ENCODE assay signal across 8 mouse cellular contexts in the genomic region with DNA sequence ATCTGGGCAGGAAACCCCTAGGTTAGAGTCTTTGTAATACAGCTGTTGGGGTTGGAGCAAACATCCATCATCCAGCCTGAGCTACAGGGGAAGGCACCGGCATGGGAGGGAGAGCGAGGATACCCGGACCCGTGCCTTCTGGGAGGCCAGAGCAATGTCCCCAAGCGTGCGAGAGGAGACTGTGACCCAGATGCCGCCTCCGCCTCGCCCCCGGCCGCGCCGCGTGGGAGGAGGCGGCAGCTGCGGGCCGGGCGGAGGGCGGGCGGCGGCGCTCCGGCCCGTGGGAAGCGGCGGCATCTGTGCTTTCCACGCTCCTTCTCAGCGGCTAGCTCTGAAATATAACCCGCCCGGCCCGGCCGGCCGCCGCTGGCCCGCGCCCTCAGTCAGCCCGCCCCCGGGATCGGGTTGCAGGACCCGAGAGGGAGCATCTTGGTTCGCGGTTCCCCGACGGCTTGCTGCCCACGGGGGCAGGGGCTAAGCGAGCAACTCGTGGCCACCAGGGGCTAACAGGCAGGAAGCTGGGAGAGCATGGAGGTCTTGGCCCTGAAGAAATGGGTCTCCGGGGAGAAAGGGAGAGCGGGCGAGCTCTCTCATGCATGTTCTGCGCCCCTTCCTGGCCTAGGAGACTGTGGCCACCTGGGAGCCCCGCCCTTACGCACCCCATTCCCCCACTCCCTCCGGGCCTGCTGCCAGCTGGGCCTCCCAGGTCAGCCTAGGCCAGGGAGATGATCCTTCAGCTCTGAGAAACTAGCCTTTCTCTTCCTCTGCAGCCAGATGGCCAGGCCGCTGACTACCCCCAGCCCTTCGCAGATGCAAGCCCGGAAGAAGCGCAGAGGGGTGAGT. TPM values are rescaled to one million over a fixed set of nuclear protein-coding genes. Genes with fewer than 3 reads are reported as not detected.
A peak's percentile ranks its signal among the peaks of the same experiment; 100 is the strongest.
DNase-seq lines count a peak whose midpoint lies in the region; ATAC-seq and TF ChIP-seq lines count a peak whose summit lies in the region.

No protein-coding gene starts in this region.

- TF ChIP-seq CTCF in liver, postnatal 0 days (IDR thresholded peaks at IDR 0.05; ENCODE audit: low read depth), result no peak

- H3K4me1 ChIP-seq in intestine, embryonic 16.5 days (ENCODE audit: control insufficient read depth, insufficient read depth, low read length), result 0 out of 2 replicates have a peak, but pooled peaks cover 3% of the 10 kb centered on the region
- H3K4me1 ChIP-seq in liver, postnatal 0 days (ENCODE audit: insufficient read depth), result peaks cover 16% of the 10 kb centered on the region

- H3K9me3 ChIP-seq in intestine, embryonic 16.5 days (ENCODE audit: control insufficient read depth, low read length), result no peaks in the 10 kb centered on the region
- no peaks in the 10 kb centered on the region for H3K9me3 ChIP-seq in liver, postnatal 0 days (ENCODE audit: low read length)

- 8% methylated on average over 56 of the region's 58 CpGs for WGBS in intestine, embryonic 16.5 days
- WGBS in liver, postnatal 0 days (ENCODE audit: insufficient replicate concordance), result 8% methylated on average over 54 of the region's 58 CpGs

- DNase-seq in MN1 (ENCODE audit: low spot score), result peak; percentile 38
- peak; percentile 73 for DNase-seq in embryo, embryonic 10.5 days (ENCODE audit: low spot score)
- DNase-seq in heart, adult 18-20 months, result peak; percentile 79 to 87
- DNase-seq in liver, postnatal 0 days, result peak; percentile 62
- peak; percentile 78 for DNase-seq in ovary, postnatal 36 days (ENCODE audit: low spot score)
- no peak for DNase-seq in frontal cortex, postnatal 36 days (ENCODE audit: low spot score in 2 of 2)
- DNase-seq in frontal cortex, postnatal 14 days (ENCODE audit: low spot score in 2 of 2), result no peak

- ATAC-seq in intestine, embryonic 16.5 days, result peak; percentile 81
- peak; percentile 73 for ATAC-seq in liver, postnatal 0 days

- peak overlapping the region; percentile 59 for H3K4me2 ChIP-seq in intestine, embryonic 16.5 days (ENCODE audit: low read depth, low read length)
- H3K4me2 ChIP-seq in liver, postnatal 0 days (ENCODE audit: low read depth, low read length), result peak overlapping the region; percentile 52

- H3K9ac ChIP-seq in intestine, embryonic 16.5 days (ENCODE audit: low read depth, low read length), result peak overlapping the region; percentile 63
- no peak overlapping the region for H3K9ac ChIP-seq in liver, postnatal 0 days (replicated peaks)

- H3K27ac ChIP-seq in intestine, embryonic 16.5 days (ENCODE audit: low read length), result peak overlapping the region; percentile 53
- peak overlapping the region; percentile 31; the same call in 1 of the 2 replicates for H3K27ac ChIP-seq in liver, postnatal 0 days (ENCODE audit: low read depth)

- 0 out of 2 replicates have a peak, but pooled peaks cover 2% of the 10 kb centered on the region for H3K36me3 ChIP-seq in intestine, embryonic 16.5 days (ENCODE audit: control insufficient read depth, insufficient read depth, low read length)
- no peaks in the 10 kb centered on the region for H3K36me3 ChIP-seq in liver, postnatal 0 days (replicated peaks; ENCODE audit: insufficient read depth, low read length)

- peak overlapping the region; percentile 39 for H3K4me3 ChIP-seq in intestine, embryonic 16.5 days (ENCODE audit: low read length)
- H3K4me3 ChIP-seq in liver, postnatal 0 days (ENCODE audit: low read depth, low read length), result peak overlapping the region; percentile 36

- H3K27me3 ChIP-seq in intestine, embryonic 16.5 days (replicated peaks; ENCODE audit: control insufficient read depth, insufficient read depth, low read length), result no peaks in the 10 kb centered on the region; the same call in 1 of the 2 replicates
- peaks cover 36% of the 10 kb centered on the region for H3K27me3 ChIP-seq in liver, postnatal 0 days (ENCODE audit: insufficient read depth, low read length)

- no peak for TF ChIP-seq EP300 in liver, postnatal 0 days (IDR thresholded peaks at IDR 0.05; ENCODE audit: low read depth)

RNA-seq across cellular contexts. Expression of gene Heyl, which starts 6.2 kb away (rescaled TPM):
- total RNA-seq in heart, adult 18-20 months (2021), result 10 to 100 TPM in 1 of 2 experiments, 1 to 10 TPM in 1; 8.9 to 11.2 TPM
- polyA plus RNA-seq in intestine, embryonic 16.5 days (2015; fragmentation: Nextera tagmentation; extraction: Ambion mirVana), result 10.7 and 12.0 TPM in 2 replicates
- 0.78 and 0.81 TPM in 2 replicates for polyA plus RNA-seq in liver, postnatal 0 days (2015; fragmentation: Nextera tagmentation; extraction: Ambion mirVana)

RNA-seq across cellular contexts. Expression of gene Pabpc4, which starts 22.6 kb away (rescaled TPM):
- 100 to 1,000 TPM; 336 to 356 TPM for total RNA-seq in heart, adult 18-20 months (2021)
- 31.6 and 36.7 TPM in 2 replicates for polyA plus RNA-seq in intestine, embryonic 16.5 days (2015; fragmentation: Nextera tagmentation; extraction: Ambion mirVana)
- 31.5 and 33.2 TPM in 2 replicates for polyA plus RNA-seq in liver, postnatal 0 days (2015; fragmentation: Nextera tagmentation; extraction: Ambion mirVana)

RNA-seq across cellular contexts. Expression of gene Nt5c1a, which starts 38.3 kb away (rescaled TPM):
- 10 to 100 TPM; 50.8 to 64.1 TPM for total RNA-seq in heart, adult 18-20 months (2021)
- not detected in 2 replicates for polyA plus RNA-seq in intestine, embryonic 16.5 days (2015; fragmentation: Nextera tagmentation; extraction: Ambion mirVana)
- polyA plus RNA-seq in liver, postnatal 0 days (2015; fragmentation: Nextera tagmentation; extraction: Ambion mirVana), result not detected in 2 replicates

RNA-seq across cellular contexts. Expression of gene Hpcal4, which starts 56.6 kb away (rescaled TPM):
- total RNA-seq in heart, adult 18-20 months (2021), result under 1 TPM; 0.05 to 0.50 TPM
- polyA plus RNA-seq in intestine, embryonic 16.5 days (2015; fragmentation: Nextera tagmentation; extraction: Ambion mirVana), result 3.4 TPM in 2 replicates
- not detected in 2 replicates for polyA plus RNA-seq in liver, postnatal 0 days (2015; fragmentation: Nextera tagmentation; extraction: Ambion mirVana)

Comparison
In these comparisons a context has a peak if more than half of its experiments do, and no peak if none do; other contexts are left out.
1. DNase-seq: peak in MN1 (single experiment), embryo, embryonic 10.5 days (single experiment), heart, adult 18-20 months (2 of 2), liver, postnatal 0 days (single experiment) and ovary, postnatal 36 days (single experiment); none in frontal cortex, postnatal 36 days (0 of 2) and frontal cortex, postnatal 14 days (0 of 2).